Mouse (Mus musculus) right cerebral cortex, postnatal 36 days (tissue): ENCODE data around the gene Zdhhc23.

Experiments used
- DNase-seq, 2 experiments: peaks; one replicate each; pipeline ENCODE4 v3.0.0; 2022; ENCODE audit warnings: low spot score in 2 of 2, mixed read lengths in 1 of 2

Gene Zdhhc23

DNA sequence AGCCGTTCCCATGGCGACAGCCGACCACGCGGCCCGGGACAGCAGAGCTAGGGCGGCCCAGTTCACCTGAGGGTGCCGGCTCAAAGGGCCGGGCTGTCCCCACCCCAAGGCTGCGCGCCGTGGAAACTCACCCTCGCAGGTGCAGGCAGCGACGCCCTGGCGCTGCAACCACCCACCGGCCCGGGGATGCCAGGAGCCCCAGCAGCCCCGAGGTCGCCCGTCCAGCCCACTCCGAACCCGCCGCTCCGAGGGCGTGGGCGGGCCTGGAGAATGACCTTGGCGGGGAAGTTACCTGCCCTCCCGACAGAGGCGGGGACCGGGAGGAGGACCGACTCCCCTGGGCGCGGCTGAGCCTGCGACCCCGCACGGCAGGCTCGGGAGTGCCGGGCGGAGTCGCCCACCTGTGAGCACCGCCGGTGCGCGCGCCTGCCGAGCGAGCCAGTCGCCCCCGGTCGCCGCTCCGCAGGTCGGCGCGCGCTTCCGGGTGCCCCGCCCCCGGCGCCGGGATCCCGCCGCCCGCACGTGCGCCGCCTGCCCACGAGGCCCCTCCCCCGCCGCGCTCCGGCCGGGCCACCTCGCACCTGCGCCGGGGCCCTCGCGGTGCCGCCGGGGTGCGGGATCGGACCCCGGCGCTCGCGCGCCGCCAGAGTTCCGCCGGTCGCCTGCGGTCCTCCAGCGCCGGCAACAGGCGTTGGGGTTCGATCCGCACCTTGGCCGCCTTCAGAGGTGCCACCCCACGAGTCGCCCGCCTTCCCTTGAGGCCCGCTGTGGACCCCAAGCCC, at the start of gene Zdhhc23:
Gene Zdhhc23, minus strand, starts transcription at position 464 of the 782 bp plus-strand sequence.
- no peak for DNase-seq

- no peak for DNase-seq
Observed at GRCm38 (mm10) chr16:44029273-44029672, 49.7 kb upstream of the Zdhhc23 start.

- no peak for DNase-seq
Observed at GRCm38 (mm10) chr16:44026822-44027221, 47.2 kb upstream of the Zdhhc23 start.

- DNase-seq = no peak
Observed at GRCm38 (mm10) chr16:44026210-44026609, 46.6 kb upstream of the Zdhhc23 start.

DNA sequence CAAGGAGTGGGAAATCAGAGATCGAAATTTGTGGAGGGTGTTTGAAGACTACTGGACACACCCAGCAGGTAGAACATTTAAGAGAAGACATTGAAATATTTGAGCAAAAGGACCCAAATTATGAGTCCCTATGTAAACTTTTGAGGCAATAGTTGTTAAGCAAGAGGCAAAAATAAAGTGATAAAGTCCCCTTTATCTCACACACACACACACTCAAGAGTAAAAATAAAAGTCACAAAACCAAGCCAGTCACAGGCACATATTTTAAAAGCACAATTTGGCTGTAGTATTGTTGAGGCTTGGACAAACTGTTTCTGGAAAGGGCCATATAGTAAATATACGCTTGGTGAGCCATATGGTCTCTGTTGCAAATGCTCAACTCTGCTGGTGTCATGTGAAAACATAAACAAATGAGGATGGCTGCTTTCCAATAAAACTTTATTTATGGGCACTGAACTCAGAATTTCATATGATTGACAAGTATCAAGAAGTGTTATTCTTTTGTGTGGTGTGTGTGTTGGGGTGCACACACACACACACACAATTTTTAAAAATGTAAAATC, 39.5 kb upstream of the Zdhhc23 start:
- DNase-seq = no peak

DNA sequence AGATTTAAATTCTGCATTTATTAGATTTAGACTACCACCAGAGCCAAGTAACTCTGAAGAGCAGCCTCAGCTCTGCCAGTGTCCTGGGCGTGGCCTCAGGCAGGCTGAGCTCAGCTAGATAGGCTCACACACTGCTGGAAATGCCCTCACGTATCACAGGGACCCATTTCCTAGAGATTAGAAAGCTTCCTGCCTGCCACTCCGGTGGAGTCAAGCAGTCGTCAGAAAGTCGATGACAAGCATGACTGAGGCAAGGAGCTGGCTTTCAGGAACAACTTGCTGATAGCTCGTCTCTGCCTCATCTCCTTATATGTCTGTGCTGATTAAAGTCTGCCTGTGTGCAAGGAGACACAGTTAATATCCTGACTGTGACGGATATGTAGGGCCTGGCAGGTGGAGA, 38.8 kb upstream of the Zdhhc23 start:
- DNase-seq = no peak

DNA sequence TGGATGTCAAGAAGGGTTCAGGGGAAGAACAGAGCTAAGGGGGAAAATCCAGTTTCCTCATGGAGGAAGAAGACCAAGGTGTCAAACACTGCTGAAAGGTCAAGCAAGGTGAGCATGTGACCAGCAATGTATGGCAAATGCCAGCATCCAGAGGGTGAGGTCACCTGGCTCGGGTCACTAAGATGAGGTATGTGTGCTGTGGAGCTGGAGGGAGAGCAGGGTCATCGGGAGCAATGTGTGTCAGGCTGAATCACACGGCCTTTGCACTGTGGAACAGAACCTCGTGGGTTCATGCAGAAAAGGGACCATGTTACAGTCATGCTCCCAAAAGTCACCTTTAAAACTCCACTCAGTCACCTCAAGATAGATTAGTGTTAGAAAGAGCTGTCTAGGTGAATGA, 38.1 kb upstream of the Zdhhc23 start:
- DNase-seq = no peak

GRCm38 (mm10) chr16:44016164-44016563, 36.6 kb upstream of the Zdhhc23 start:
- DNase-seq = no peak

GRCm38 (mm10) chr16:44015416-44016158, 36.0 kb upstream of the Zdhhc23 start:
- no peak for DNase-seq

DNA sequence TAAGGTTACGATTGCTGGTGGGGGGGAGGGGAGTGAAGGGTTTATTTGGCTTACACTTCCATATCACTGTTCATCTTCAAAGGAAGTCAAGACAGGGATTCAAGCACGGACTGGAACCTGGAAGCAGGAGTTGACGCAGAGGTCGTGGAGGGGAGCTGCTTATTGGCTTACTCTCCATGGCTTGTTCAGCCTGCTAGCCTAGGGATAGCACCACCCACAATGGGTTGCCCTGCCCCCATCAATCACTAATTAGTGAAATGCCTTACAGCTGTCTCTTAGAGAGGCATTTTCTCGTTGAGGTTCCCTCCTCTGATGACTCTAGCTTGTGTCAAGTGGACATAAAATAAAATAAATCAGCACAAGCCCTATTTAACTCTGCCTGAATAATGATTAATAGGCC, 31.4 kb upstream of the Zdhhc23 start:
- DNase-seq = no peak

- DNase-seq = no peak
Observed at GRCm38 (mm10) chr16:44002086-44002485, 22.5 kb upstream of the Zdhhc23 start.

DNA sequence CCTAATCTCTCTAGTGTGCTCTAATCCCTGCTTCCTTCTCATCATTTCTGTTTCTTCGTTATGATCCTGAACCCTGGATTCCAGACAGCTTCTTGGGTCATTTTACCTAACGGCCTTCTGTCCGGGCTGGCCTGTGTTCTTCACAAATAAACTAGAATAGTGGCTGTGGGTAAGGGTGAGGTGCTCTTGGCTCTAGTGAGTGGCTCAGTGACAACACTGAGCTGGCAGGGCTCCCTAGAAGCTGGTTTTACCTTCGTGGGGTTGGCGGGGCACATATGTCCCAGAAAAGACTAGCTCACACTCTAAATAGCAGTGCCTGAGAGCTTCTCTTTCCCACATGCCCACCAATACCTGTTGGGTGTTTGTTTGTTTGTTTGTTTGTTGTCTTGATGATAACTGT, 19.9 kb upstream of the Zdhhc23 start:
- no peak for DNase-seq

DNA sequence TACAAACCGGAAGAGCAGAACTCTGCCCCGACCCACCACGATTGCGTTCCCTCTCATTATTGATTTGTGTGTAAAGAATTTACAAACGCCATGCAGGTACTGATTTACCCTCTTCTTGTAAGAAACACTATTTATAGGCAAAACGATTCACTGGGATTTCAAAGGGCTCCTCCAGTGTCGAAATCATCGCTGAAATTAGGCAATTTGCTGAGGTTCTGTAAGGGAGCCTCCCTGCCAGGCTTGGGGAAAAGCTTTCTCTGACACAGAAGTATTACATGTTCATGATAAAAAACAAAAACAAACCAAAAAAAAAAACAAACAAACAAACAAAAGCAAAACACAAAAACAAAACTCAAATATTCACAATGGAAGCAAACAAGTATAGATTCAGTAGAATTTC, 19.5 kb upstream of the Zdhhc23 start:
- no peak for DNase-seq

- DNase-seq = no peak
Observed at GRCm38 (mm10) chr16:43994623-43995022, 15.0 kb upstream of the Zdhhc23 start.

DNA sequence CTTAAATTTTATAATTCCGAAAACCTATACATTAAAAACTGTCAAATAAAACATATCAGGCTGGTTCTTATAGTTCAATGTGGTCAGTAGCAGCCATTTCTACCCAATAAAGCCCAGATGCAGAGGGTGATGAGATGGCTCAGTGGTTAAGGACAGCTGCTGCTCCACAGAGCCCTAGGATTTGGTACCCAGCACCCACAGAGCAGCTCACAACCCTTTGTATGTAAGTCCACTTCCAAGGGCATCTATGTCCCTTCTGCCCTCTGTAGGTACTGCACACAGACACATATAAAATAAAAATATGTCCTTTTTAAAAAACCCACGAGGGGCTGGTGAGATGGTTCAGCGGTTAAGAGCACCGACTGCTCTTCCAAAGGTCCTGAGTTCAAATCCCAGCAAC, 6.7 kb upstream of the Zdhhc23 start:
- no peak for DNase-seq

DNA sequence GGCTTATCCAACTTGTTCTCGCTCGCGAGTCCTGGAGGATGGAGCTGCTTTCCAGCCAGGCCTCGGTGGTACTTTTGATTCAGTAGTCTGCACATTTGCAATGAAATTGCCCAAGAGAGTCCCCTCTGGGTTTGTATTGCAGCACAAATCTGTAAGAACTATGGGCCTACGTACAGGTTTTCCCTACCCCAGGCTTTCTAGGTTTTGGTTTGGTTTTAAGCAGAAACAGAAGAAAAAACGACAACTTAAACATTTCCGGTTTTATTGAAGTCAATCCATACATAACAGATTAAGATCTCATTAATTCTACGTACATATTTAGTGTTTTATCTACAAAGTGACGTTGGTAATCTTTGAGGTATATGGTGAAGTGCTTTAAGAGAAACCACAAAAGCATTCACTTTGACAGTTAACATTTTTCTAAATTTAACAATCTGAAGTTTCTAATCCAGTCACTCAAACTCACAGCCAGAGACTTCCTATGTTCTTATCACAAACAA, 569 bp upstream of the Zdhhc23 start:
- DNase-seq = no peak

DNA sequence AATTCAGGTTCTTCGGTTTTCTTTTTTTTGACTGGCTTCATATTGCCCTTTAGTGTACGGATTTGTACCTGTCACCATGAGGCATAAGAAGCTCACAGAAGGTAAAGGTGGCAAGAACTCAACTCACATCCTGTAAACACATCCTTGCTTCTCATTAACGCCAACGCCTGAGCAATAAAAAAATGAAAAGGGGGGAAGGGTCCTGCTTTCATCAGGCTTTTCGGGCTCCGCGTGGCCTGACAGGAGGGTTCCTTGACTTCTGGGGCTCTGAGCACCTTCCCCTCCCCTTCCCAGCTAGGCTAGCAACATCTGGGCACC, 622 bp downstream of the Zdhhc23 start:
- DNase-seq = no peak

- no peak for DNase-seq
Observed at GRCm38 (mm10) chr16:43973606-43974220, 5.9 kb downstream of the Zdhhc23 start.

DNA sequence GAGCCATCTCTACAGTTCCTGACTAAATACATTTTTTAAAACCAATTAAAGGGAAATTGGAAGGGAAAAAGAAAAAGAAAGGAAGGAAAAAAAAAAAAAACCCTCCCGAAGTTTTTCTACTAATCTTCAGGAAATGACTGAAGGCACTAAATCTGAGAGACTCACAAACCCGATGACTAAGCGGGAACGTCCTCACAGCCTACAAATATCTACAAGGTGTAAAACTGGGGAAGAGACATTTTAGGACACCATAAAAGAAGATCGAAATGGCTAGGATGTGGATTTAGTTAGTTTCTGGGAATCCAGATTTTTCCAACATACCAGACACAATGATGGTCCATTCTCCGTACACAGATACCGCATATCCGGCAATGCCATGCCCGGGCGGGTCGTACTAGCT, 6.4 kb downstream of the Zdhhc23 start:
- DNase-seq = no peak

GRCm38 (mm10) chr16:43972391-43972790, 7.2 kb downstream of the Zdhhc23 start:
- DNase-seq = no peak

GRCm38 (mm10) chr16:43971741-43972140, 7.8 kb downstream of the Zdhhc23 start:
- DNase-seq = no peak

GRCm38 (mm10) chr16:43971189-43971588, 8.4 kb downstream of the Zdhhc23 start:
- DNase-seq = no peak
